Mouse (Mus musculus): Measurements from ENCODE around the gene Stk24. TPM values are rescaled to one million over a fixed set of nuclear protein-coding genes. Genes with fewer than 3 reads are reported as not detected.

The Stk24 gene
- polyA plus RNA-seq, 1 experiment from 2014 or later, result 38.4 TPM

DNA sequence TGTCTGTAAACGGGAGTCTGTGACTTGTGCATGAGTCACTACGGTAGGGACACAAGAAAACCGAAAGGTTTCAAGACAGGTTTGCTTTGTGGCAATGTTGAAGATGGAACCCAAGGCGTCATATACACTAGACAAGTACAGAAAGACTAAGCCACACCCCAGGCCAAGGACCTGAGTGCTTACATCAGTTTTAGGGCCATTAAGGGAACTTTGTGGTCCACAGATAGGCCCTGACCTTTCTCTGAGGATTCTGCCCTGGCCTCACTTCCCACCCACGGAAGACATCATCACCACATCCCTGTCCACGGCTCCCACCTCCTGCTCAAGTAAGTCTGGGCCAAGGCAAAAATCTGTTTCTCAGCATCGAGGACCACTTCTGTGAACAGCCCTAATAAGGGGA lies 27.1 kb upstream of the Stk24 start:
- DNase-seq (ENCODE audit: extremely low spot score, low spot score), result no peak

DNA sequence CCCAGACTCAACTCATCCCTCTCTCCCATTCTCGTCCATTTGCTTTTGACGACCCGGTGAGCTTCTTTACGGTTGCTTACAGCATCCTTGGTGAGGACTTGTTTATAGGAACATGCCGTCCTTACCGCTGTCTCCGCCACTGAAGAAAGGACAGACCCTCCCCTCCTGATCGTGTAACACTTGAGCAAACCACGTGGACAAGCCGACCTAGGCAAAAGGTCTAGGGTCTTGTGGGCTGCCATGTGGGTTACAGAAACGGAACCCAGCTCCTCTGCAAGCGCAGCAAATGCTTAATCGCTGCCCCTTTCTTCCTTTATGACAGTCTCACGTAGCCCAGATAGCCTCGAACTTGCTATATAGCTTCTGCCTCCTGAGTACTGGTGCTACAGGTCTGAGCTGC lies 25.7 kb upstream of the Stk24 start:
- Histone ChIP-seq H3K4me1 (peaks cover 9% of the 10 kb centered on the region), H3K27ac (no peak overlapping the region), H3K9me3 (no peaks in the 10 kb centered on the region), H3K27me3 (ENCODE audit: poor library complexity, severe bottlenecking) (0 out of 2 replicates have a peak, but pooled peaks cover 7% of the 10 kb centered on the region), H3K4me3 (peak overlapping the region; percentile 43), H3K36me3 (replicated peaks) (no peaks in the 10 kb centered on the region)
- WGBS, result 53% methylated on average over 15 of the region's 15 CpGs
- no peak for DNase-seq (ENCODE audit: extremely low spot score, low spot score)

More for the DNA sequence above, 27.1 kb upstream of the Stk24 start:
- no peak overlapping the region for H3K27ac ChIP-seq
- H3K27me3 ChIP-seq (ENCODE audit: poor library complexity, severe bottlenecking), result 0 out of 2 replicates have a peak, but pooled peaks cover 7% of the 10 kb centered on the region
- H3K4me1 ChIP-seq, result peaks cover 9% of the 10 kb centered on the region
- H3K36me3 ChIP-seq (replicated peaks), result no peaks in the 10 kb centered on the region
- 92% methylated on average over 7 of the region's 7 CpGs for WGBS
- no peak overlapping the region for H3K4me3 ChIP-seq
- H3K9me3 ChIP-seq, result no peaks in the 10 kb centered on the region

DNA sequence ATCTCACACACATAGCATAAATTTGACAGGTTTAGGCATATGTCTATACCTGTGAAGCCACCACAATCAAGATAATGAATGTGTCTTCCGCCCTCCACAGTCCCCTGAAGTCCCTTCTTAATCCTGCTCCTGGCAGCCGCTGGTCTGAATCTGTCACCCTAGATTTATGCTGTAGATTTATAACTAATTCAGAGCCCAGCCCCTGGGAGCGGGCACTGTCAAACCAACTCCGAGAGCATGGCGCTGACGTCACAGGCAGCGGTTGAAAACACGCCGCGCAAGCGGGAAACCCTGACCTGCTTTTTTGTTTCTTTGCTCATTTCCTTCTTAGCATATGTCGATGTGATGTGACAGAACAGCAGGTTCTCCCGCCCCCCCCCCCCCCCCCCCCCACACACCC lies 25.3 kb upstream of the Stk24 start:
- no peak for DNase-seq (ENCODE audit: extremely low spot score, low spot score)
- H3K4me3 ChIP-seq, result peak overlapping the region; percentile 43
- 43% methylated on average over 13 of the region's 13 CpGs for WGBS
- 0 out of 2 replicates have a peak, but pooled peaks cover 7% of the 10 kb centered on the region for H3K27me3 ChIP-seq (ENCODE audit: poor library complexity, severe bottlenecking)
- peaks cover 9% of the 10 kb centered on the region for H3K4me1 ChIP-seq
- H3K36me3 ChIP-seq (replicated peaks), result no peaks in the 10 kb centered on the region
- H3K27ac ChIP-seq, result no peak overlapping the region
- no peaks in the 10 kb centered on the region for H3K9me3 ChIP-seq

GRCm38 (mm10) chr14:121399676-121400075 lies 19.9 kb upstream of the Stk24 start:
- 90% methylated on average over 6 of the region's 6 CpGs for WGBS
- Histone ChIP-seq H3K4me3 (no peak overlapping the region), H3K9me3 (no peaks in the 10 kb centered on the region), H3K36me3 (replicated peaks) (no peaks in the 10 kb centered on the region), H3K27ac (no peak overlapping the region), H3K4me1 (0 out of 2 replicates have a peak, but pooled peaks cover 3% of the 10 kb centered on the region), H3K27me3 (ENCODE audit: poor library complexity, severe bottlenecking) (no peaks in the 10 kb centered on the region)
- DNase-seq (ENCODE audit: extremely low spot score, low spot score), result no peak

- Histone ChIP-seq H3K4me3 (no peak overlapping the region), H3K36me3 (replicated peaks) (no peaks in the 10 kb centered on the region), H3K27ac (no peak overlapping the region), H3K27me3 (ENCODE audit: poor library complexity, severe bottlenecking) (no peaks in the 10 kb centered on the region), H3K9me3 (no peaks in the 10 kb centered on the region), H3K4me1 (0 out of 2 replicates have a peak, but pooled peaks cover 3% of the 10 kb centered on the region)
- no peak for DNase-seq (ENCODE audit: extremely low spot score, low spot score)
- 75% methylated on average over 1 of the region's 1 CpGs for WGBS
These were observed 17.7 kb upstream of the Stk24 start for GRCm38 (mm10) chr14:121397471-121397870.

DNA sequence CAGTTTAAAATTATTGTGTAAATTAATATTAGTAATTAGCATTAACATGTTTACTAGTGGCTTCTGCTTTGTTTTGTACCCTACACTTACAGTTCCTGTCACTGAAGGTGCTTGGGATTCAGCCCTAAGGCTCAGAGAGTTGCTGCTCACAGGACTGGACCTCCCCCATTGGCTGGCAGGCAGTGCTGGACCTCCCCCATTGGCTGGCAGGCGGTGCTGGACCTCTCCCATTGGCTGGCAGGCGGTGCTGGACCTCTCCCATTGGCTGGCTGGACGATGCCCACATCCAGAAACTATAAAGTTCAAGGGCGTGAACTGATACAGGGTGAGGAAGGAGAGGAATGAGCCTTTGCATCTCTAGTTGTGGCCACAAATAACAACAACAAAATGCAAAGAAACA lies 15.3 kb upstream of the Stk24 start:
- no peak overlapping the region for H3K27ac ChIP-seq
- no peak for DNase-seq (ENCODE audit: extremely low spot score, low spot score)
- WGBS, result 86% methylated on average over 4 of the region's 4 CpGs
- H3K9me3 ChIP-seq, result no peaks in the 10 kb centered on the region
- no peaks in the 10 kb centered on the region for H3K27me3 ChIP-seq (ENCODE audit: poor library complexity, severe bottlenecking)
- no peak overlapping the region for H3K4me3 ChIP-seq
- H3K36me3 ChIP-seq (replicated peaks), result no peaks in the 10 kb centered on the region
- 0 out of 2 replicates have a peak, but pooled peaks cover 3% of the 10 kb centered on the region for H3K4me1 ChIP-seq

DNA sequence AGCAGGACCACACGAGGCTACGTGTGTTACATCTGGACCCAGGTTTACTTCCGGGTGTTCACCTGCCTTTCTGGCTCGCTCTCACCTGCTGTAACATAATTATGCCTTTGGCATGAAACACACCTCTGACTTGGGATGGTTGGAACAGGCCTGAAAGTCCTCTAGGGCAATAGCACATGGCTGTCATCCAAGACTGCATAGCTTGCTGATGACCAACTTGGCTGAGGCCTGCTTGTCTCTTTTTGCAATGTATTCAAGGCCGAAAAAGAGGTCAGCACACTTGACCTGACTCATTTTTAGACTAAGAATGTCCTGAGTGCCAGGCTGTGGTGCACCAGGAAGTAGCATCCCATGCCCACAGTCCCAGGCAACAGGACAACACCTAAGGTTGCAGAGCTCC lies 12.1 kb upstream of the Stk24 start:
- Histone ChIP-seq H3K27me3 (ENCODE audit: poor library complexity, severe bottlenecking) (no peaks in the 10 kb centered on the region), H3K4me1 (peaks cover 5% of the 10 kb centered on the region), H3K27ac (no peak overlapping the region), H3K4me3 (no peak overlapping the region), H3K36me3 (replicated peaks) (no peaks in the 10 kb centered on the region), H3K9me3 (no peaks in the 10 kb centered on the region)
- 91% methylated on average over 5 of the region's 5 CpGs for WGBS
- DNase-seq (ENCODE audit: extremely low spot score, low spot score), result no peak

GRCm38 (mm10) chr14:121387760-121388159 lies 7.9 kb upstream of the Stk24 start:
- no peaks in the 10 kb centered on the region for H3K9me3 ChIP-seq
- H3K27me3 ChIP-seq (ENCODE audit: poor library complexity, severe bottlenecking), result 0 out of 2 replicates have a peak, but pooled peaks cover 5% of the 10 kb centered on the region
- H3K4me1 ChIP-seq, result peaks cover 20% of the 10 kb centered on the region
- no peak overlapping the region for H3K4me3 ChIP-seq
- no peak for DNase-seq (ENCODE audit: extremely low spot score, low spot score)
- WGBS, result 34% methylated on average over 1 of the region's 1 CpGs
- no peaks in the 10 kb centered on the region for H3K36me3 ChIP-seq (replicated peaks)
- H3K27ac ChIP-seq, result peak overlapping the region; percentile 51

DNA sequence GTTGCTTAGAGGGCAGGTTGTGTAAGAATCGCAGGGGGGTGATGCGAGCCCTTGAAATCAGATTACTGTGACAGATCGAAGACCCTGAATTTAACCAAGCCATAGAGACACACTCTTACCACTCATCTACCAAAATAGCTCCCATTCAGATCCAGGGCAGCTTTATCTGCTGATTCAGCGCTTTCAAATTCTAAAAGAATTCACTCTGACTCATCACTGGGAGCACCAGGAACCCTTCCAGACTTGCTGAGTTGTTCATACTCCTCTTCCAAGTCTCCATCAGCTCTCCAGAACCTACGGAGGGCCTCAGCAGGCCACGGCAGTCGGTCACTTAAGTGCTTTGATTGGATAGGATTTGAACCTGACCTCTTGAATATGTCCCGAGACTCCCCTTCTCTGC lies 5.6 kb upstream of the Stk24 start:
- H3K9me3 ChIP-seq, result no peaks in the 10 kb centered on the region
- H3K4me1 ChIP-seq, result peaks cover 20% of the 10 kb centered on the region
- WGBS, result 94% methylated on average over 8 of the region's 8 CpGs
- peaks cover 16% of the 10 kb centered on the region for H3K27me3 ChIP-seq (ENCODE audit: poor library complexity, severe bottlenecking)
- H3K4me3 ChIP-seq, result no peak overlapping the region
- no peak for DNase-seq (ENCODE audit: extremely low spot score, low spot score)
- no peak overlapping the region for H3K27ac ChIP-seq
- no peaks in the 10 kb centered on the region for H3K36me3 ChIP-seq (replicated peaks)

GRCm38 (mm10) chr14:121383801-121384200 lies 4.0 kb upstream of the Stk24 start:
- no peaks in the 10 kb centered on the region for H3K36me3 ChIP-seq (replicated peaks)
- no peak overlapping the region for H3K4me3 ChIP-seq
- 25% methylated on average over 3 of the region's 3 CpGs for WGBS
- H3K27me3 ChIP-seq (ENCODE audit: poor library complexity, severe bottlenecking), result peaks cover 16% of the 10 kb centered on the region
- DNase-seq (ENCODE audit: extremely low spot score, low spot score), result peak; percentile 49
- H3K27ac ChIP-seq, result peak overlapping the region; percentile 48
- H3K4me1 ChIP-seq, result peaks cover 29% of the 10 kb centered on the region
- H3K9me3 ChIP-seq, result no peaks in the 10 kb centered on the region

DNA sequence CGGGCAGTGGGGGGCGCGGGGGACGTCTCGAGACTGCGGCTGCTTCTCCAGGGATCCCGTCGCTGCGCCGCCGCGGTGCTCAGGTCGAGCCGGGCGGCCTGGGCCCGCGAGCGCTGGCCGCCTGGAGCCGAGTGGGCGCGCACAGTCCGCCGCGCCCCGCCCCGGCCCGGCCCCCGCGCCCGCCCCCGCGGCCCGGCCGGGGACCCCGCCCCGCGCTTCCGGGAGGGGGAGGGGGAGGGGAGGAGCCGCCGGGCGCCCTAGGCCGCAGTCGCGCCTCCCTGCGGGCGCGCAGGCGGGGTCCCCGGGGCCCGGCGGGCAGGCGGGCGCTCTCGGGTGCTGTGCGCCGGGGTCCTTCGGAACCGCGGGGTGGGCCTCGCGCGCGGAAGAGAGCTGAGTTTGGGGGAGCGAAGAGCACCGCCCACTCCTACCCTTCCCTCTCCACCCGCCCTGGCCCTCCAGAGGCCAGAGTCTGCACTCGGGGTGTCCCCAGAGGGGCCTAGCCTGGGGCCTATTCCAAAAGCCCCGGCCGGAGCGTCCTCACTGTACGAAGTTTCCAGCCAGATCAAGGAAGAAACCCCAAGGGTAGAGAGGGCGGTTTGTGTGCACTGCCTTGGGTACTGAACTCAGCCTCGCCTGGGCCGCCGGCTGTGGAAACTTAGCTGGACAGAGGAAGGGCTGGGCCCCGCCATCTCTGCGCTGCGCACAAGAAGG lies 540 bp downstream of the Stk24 start:
- peak; percentile 74 for DNase-seq (ENCODE audit: extremely low spot score, low spot score)
- Histone ChIP-seq H3K27me3 (ENCODE audit: poor library complexity, severe bottlenecking) (peaks cover 11% of the 10 kb centered on the region), H3K27ac (peak overlapping the region; percentile 97), H3K9me3 (no peaks in the 10 kb centered on the region), H3K4me3 (peak overlapping the region; percentile 98), H3K4me1 (peaks cover 49% of the 10 kb centered on the region), H3K36me3 (replicated peaks) (peaks cover 22% of the 10 kb centered on the region)
- under 1% methylated on average over 39 of the region's 79 CpGs for WGBS

DNA sequence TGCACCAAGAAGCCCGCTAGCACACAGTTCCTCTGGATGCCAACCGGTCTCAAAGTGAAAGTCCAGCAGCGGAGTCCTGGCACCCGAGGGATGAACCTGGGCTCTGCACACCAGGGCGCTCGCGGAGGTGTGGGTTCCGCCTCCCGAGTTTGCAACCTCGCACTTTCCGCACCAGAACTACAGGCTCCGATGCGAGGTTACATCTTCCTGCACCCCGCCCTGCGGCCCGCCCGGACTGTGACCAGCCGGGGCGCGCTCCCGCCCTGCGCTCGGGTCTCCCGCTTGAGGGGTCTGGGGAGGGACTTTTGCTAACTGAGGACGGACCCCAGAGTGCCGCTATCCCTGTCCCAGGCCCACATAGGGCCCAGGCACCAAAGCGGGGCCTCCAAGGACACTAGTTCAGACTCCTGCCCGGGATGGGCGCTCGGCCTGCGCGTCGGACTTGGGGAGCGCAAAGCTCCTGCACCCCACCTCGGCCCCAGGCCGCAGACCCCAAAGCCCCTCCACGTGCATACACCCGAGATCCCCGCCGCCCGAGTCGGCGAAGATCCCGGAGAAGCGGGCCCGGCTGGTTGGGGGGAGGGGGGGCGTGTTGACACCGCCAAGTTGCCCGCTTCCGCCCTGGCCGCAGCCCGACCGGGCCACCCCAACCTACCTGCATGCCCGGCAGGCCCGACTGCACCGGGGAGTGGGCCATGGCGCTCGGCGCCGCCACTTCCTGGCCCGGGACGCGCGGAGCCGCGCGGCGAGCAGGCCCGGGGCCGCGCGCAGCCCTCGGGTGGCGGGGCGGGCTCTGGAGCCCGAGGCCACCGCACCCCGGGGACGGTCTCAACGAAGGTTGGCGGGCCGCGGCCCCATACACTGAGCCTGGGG lies 1.3 kb downstream of the Stk24 start:
- Histone ChIP-seq H3K27me3 (ENCODE audit: poor library complexity, severe bottlenecking) (peaks cover 11% of the 10 kb centered on the region), H3K9me3 (no peaks in the 10 kb centered on the region), H3K4me1 (peaks cover 42% of the 10 kb centered on the region), H3K27ac (peak overlapping the region; percentile 97), H3K36me3 (replicated peaks) (peaks cover 30% of the 10 kb centered on the region), H3K4me3 (peak overlapping the region; percentile 98)
- WGBS, result under 1% methylated on average over 83 of the region's 83 CpGs
- peak; percentile 65 for DNase-seq (ENCODE audit: extremely low spot score, low spot score)

GRCm38 (mm10) chr14:121376566-121376965 lies 3.2 kb downstream of the Stk24 start:
- no peaks in the 10 kb centered on the region; the same call in 1 of the 2 replicates for H3K27me3 ChIP-seq (ENCODE audit: poor library complexity, severe bottlenecking)
- H3K36me3 ChIP-seq (replicated peaks), result peaks cover 48% of the 10 kb centered on the region
- H3K4me3 ChIP-seq, result no peak overlapping the region
- DNase-seq (ENCODE audit: extremely low spot score, low spot score), result no peak
- H3K9me3 ChIP-seq, result no peaks in the 10 kb centered on the region
- WGBS, result 87% methylated on average over 6 of the region's 6 CpGs
- H3K4me1 ChIP-seq, result peaks cover 41% of the 10 kb centered on the region
- H3K27ac ChIP-seq, result no peak overlapping the region

Data from forebrain, embryonic 10.5 days (tissue).